Mouse (Mus musculus) testis, postnatal 14 days (tissue): Measurements from ENCODE around the gene Sfxn3.
A peak's percentile ranks its signal among the peaks of the same experiment; 100 is the strongest.

Experiments used
- DNase-seq: peaks from one replicate; pipeline ENCODE4 v3.0.0; 2021; ENCODE audit warnings: low spot score

The Sfxn3 gene

DNA sequence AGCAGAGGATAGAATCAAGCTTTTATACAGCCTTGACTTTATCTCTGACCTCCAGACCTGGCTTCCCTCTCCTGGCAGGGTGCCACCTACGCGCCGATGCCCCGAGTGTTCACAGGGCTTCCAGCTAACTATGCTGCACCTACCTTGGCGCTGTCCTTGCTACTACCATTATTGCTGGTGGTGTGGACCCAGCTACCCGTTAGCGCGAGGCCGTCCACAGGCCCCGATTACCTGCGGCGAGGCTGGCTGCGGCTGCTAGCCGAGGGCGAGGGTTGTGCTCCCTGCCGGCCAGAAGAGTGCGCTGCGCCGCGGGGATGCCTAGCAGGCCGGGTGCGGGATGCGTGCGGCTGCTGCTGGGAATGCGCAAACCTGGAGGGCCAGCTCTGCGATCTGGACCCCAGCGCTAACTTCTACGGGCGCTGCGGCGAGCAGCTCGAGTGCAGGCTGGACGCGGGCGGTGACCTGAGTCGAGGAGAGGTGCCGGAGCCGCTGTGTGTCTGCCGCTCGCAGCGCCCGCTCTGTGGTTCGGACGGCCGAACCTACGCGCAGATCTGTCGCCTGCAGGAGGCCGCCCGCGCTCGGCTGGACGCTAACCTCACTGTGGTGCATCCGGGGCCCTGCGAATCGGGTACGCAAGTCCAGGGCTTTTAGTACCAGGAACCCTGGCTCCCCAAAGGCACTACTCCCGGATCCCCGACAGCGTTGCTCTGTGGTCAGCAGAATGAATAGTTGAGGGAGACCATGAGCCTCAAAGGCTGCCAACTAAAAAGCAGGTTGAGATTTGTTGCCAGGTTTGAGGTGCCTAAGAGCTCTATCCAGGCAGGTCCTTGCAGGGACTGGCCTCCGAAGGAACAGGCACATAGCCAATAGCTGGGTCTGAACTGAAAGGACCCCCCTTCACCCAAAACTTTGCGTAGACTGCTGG lies 29.5 kb downstream of the Sfxn3 start:
- peak; percentile 72 for DNase-seq

DNA sequence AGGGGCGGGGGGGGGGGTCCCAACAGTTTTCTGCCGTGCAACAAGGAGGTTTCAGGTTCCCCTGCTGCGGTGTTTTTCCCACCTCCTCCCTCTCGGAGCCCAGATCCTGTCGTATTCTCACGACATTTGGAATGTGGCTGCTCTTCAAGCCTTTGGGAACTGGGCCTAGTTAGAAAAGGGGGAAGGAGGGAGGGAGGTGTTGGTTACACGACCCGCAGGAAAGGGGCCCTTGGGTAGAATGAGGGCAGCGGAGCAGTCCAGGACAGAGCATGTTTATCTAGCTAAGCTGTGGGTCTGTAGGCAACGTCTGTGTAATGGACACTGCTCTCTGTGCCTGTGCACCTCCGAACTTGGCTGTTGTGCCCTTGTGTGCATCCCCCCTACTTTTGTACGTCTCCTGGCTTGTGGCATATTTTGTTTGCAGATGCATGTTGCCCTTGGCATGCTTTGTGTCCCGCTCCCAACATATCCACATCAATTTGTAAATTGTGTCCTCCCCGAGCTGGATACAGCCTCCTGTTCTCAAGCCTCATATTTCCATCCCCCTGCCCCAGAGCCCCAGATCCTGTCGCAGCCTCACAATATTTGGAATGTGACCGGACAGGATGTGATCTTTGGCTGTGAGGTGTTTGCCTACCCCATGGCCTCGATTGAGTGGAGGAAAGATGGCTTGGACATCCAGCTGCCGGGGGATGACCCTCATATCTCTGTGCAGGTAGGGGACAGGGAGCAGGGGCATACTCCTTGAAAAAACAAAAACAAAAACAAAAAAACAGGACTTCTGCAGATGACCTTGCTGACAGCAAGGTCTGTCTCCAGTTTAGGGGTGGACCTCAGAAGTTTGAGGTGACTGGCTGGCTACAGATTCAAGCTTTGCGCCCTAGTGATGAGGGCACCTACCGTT lies 30.7 kb downstream of the Sfxn3 start:
- DNase-seq, result no peak

DNA sequence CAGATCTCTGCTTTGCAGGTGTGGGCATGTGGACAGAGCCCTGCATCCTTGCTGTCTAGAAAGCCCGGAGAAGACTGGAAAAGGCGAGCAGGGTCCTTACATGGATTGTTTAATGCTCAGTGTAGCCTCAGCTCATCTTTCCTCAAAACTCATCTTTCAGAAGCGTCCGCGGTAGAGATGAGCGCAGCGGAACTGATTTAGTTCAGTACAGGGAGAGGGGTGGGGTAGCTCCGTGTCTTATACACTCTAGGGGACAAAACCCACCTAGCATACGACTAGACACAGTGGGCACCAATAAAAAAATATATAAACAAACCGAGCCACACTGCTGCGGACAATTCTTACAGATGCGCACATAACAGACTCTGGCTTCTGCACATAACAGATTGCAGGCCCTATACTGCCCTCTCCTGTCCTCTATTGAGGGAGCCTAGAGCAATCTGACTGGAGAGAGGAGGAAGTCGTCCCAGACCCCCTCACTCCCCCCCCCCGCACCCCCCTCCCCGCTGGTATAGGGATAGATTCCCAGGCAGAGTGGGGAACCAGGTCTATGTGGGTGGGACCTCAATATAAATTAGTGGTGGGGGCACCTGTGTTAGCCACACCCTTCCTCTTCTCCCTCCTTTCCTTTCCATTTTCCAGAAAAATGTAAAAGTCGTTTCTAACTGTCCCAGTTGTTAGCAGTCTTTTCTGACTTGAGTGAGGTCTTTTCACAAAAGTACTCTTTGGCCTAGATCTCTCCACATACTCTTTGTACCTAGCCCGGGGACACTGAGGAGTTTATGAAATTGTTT lies 31.9 kb downstream of the Sfxn3 start:
- no peak for DNase-seq

GRCm38 (mm10) chr19:45079769-45080515 lies 32.6 kb downstream of the Sfxn3 start:
- peak; percentile 78 for DNase-seq

DNA sequence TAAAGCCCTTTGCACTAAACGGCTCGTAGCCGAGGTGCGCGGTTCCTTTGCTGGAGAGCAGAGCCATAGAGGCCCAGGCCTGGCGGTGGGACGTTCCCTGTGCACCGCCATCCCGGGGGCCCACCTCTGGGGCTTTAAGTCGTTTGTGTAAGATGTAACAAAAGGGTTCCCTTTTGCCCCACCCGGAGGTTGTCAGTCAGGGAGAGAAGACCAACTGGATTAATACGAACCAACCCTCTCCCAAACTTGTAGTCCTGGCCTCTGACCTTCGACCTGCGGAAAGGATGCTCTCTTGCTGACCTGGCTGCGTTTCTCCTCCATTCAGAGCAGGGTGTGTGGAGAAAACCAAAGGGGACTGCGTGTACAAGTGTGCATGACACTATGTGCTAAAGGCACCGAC lies 33.4 kb downstream of the Sfxn3 start:
- no peak for DNase-seq

DNA sequence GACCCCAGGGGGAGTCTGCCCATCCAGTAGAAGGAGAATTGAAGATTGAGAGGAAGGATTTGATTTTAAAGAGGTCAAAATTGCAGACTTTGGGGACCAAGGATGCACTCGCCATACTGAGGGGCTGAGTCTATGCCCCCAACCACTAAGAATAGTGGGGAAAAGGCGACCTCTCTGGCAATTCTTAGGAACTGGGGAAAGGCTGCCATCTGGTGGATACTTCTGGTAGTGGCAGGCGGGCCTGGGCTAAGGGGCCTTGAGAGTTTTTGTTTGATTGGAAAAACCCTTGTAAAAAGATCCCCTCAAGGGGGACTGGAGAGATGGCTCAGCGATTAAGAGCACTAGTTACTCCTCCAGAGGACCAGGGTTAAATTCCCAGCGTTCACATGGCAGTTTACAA lies 34.0 kb downstream of the Sfxn3 start:
- peak; percentile 57 for DNase-seq

DNA sequence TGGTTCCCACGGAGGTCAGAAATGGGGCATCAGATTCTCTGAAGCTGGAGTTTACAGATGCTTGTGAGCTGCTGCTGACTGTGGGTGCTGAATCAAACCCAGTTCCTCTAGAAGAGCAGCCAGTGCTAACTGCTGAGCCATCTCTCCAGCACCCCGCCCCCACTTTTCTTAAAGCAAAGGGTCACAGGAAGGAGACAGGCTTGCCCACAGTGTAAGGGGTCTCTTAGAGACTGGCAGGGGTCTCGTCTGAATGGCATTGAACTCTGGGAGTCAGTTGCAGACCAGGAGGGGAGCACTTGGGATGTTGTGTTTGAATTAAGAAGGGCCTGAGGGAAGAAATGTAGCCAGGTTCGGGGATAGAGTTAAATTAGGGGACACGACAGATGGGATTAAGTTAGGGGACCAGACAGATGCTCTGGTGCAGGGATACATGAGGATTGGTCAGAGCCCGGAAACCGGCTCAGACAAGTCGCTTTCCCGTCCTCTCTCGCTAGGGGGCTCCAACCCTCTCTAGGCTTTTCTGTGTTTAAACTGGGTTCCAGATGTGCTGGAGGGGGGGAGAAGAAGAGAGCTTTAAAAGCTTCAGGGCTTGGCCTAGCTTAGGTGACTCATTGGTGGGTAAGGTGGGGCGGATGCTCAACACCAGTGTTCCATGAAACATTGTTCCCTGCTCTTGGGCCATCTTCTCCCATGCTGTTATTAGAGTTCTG lies 34.7 kb downstream of the Sfxn3 start:
- DNase-seq, result no peak

DNA sequence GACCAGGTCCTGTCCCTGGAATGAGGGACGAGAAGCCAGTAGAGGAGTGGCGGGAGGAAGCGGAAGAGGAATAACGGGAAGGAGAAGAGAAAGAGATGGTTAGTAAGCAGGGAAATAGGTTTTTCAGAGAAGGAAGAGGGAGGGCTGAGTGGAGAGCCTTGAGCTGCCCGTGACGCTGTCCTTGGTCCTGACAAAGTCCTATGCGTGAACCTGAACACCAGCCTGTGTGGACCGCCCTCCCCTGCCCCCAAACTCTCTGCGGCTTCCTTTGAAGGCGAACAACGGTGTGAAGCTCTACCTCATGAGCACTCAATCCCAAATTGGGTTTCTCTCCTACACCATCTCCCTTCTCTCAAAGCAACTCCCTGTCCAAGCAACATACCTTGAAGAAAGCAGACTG lies 50.6 kb downstream of the Sfxn3 start:
- DNase-seq, result peak; percentile 33

DNA sequence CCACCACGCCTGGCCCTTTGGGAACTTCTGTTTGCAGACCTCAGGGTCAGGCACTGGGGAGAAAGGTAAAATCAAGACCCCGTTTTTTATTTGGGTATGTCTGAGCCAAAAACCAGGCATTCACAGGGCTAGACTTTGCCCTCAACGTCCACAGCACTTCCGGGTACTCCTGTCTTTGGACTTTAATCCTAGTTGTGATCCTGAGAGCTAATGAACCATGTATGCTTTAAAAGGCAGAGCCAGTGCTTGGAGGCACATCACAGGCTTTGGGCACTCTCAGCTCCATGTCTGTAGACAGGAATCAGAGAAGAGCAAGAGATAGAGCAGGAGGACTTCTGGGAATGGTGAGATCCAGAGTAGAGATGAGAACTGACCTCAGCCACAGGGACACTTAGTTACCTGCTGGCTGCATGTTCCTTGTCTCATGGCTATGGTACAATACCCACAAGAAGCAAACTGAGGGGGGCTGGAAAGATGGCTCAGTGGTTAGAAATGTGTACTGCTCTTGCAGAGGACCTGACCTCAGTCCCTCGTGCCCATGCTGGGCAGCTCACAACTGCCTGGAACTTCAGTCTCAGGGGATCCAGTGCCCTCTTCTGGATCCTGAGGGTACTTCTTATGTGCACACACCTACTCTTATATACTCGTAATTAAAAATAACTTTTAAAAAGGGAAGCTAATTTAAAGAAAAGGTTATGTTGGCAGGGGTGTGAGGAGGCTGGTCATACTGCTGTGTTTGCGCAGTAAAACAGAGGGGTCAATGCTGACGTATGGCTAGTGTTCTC lies 53.4 kb downstream of the Sfxn3 start:
- DNase-seq, result no peak

- no peak for DNase-seq
Measured at GRCm38 (mm10) chr19:45105591-45105990, 58.3 kb downstream of the Sfxn3 start.
